ENCODE assay signal across 8 mouse cellular contexts in genomic region chr6:128842945-128843478, GRCm38 (mm10). TPM values are rescaled to one million over a fixed set of nuclear protein-coding genes. Genes with fewer than 3 reads are reported as not detected.
DNase-seq lines count a peak whose midpoint lies in the region; ATAC-seq lines count a peak whose summit lies in the region.

No protein-coding gene starts in this region.

- H3K36me3 ChIP-seq in intestine, embryonic 14.5 days (ENCODE audit: control insufficient read depth, insufficient read depth, low read length): no peaks in the 10 kb centered on the region

- no peaks in the 10 kb centered on the region for H3K9me3 ChIP-seq in intestine, embryonic 14.5 days (ENCODE audit: control insufficient read depth, low read length)

- under 1% methylated on average over 44 of the region's 44 CpGs for WGBS in intestine, embryonic 14.5 days

- peak; percentile 95 for DNase-seq in adrenal gland, adult 2 months
- peak; percentile 93 for DNase-seq in embryo, embryonic 11 days
- DNase-seq in gastrocnemius, postnatal 25 days: peak; percentile 88
- DNase-seq in intestine, embryonic 14.5 days (ENCODE audit: low spot score): peak; percentile 99
- peak; percentile 94 to 95 for DNase-seq in left cerebral cortex, postnatal 14 days (ENCODE audit: low spot score in 2 of 2)
- DNase-seq in right cerebral cortex, postnatal 14 days: peak; percentile 79
- peak; percentile 83 for DNase-seq in urinary bladder, postnatal 25 days (ENCODE audit: low spot score)

- H3K27ac ChIP-seq in intestine, embryonic 14.5 days (ENCODE audit: low read depth): peak overlapping the region; percentile 94

- H3K4me3 ChIP-seq in intestine, embryonic 14.5 days (ENCODE audit: low read depth, low read length): peak overlapping the region; percentile 86

- H3K4me2 ChIP-seq in intestine, embryonic 14.5 days (ENCODE audit: low read length): peak overlapping the region; percentile 72

- ATAC-seq in intestine, embryonic 14.5 days (replicated peaks; ENCODE audit: low FRiP score, low TSS enrichment, low read depth): peak; percentile 79
- ATAC-seq in megakaryocyte-erythroid progenitor cell, adult 5-6 weeks (replicated peaks; ENCODE audit: low FRiP score, low TSS enrichment, poor library complexity, severe bottlenecking): peak; percentile 48

- peak overlapping the region; percentile 83 for H3K9ac ChIP-seq in intestine, embryonic 14.5 days (ENCODE audit: low read length)

- intact Hi-C loops in left cerebral cortex, postnatal 14 days (cut with DNase I): loop anchor here (2.0 kb wide), 1 partner anchor 82 kb away; no protein-coding TSS in a partner anchor

- no peaks in the 10 kb centered on the region for H3K27me3 ChIP-seq in intestine, embryonic 14.5 days (replicated peaks; ENCODE audit: control insufficient read depth, insufficient read depth, low read length)

- peaks cover 12% of the 10 kb centered on the region for H3K4me1 ChIP-seq in intestine, embryonic 14.5 days (replicated peaks; ENCODE audit: control insufficient read depth, insufficient read depth, low read length)

RNA-seq across cellular contexts. Expression of gene Klrb1b, which starts 16.9 kb away (rescaled TPM):
- under 1 TPM; 0.66 to 0.79 TPM for total RNA-seq in adrenal gland, adult 2 months (2021)
- 0.12 TPM in 1 of 2 replicates, not detected in the other for polyA plus RNA-seq in adrenal gland, adult 2 months (2012; rRNA removed)
- not detected for total RNA-seq in gastrocnemius, postnatal 25 days (2021)
- polyA plus RNA-seq in intestine, embryonic 14.5 days (2014; fragmentation: Nextera tagmentation; extraction: Ambion mirVana): 0.19 and 0.67 TPM in 2 replicates
- total RNA-seq in left cerebral cortex, postnatal 14 days (2021): not detected
- 0.94 TPM in 1 of 2 replicates, not detected in the other for total RNA-seq in megakaryocyte-erythroid progenitor cell, adult 5-6 weeks (2014; fragmentation: Nextera tagmentation)
- 1.8 and 5.5 TPM in 2 replicates for total RNA-seq in megakaryocyte-erythroid progenitor cell, adult 5-6 weeks (2017)

RNA-seq across cellular contexts. Expression of gene Gm44511, which starts 16.9 kb away (rescaled TPM):
- not detected for total RNA-seq in adrenal gland, adult 2 months (2021)
- not detected in 2 replicates for polyA plus RNA-seq in adrenal gland, adult 2 months (2012; rRNA removed)
- not detected for total RNA-seq in gastrocnemius, postnatal 25 days (2021)
- polyA plus RNA-seq in intestine, embryonic 14.5 days (2014; fragmentation: Nextera tagmentation; extraction: Ambion mirVana): 0.62 TPM in 1 of 2 replicates, not detected in the other
- not detected for total RNA-seq in left cerebral cortex, postnatal 14 days (2021)
- total RNA-seq in megakaryocyte-erythroid progenitor cell, adult 5-6 weeks (2014; fragmentation: Nextera tagmentation): not detected in 2 replicates
- not detected in 2 replicates for total RNA-seq in megakaryocyte-erythroid progenitor cell, adult 5-6 weeks (2017)

RNA-seq across cellular contexts. Expression of gene Clec2i, which starts 44.4 kb away (rescaled TPM):
- total RNA-seq in adrenal gland, adult 2 months (2021): under 1 TPM in 1 of 2 experiments, not detected in 1; 0.21 TPM
- not detected in 2 replicates for polyA plus RNA-seq in adrenal gland, adult 2 months (2012; rRNA removed)
- not detected for total RNA-seq in gastrocnemius, postnatal 25 days (2021)
- polyA plus RNA-seq in intestine, embryonic 14.5 days (2014; fragmentation: Nextera tagmentation; extraction: Ambion mirVana): 0.19 TPM in 1 of 2 replicates, not detected in the other
- under 1 TPM in 1 of 2 experiments, not detected in 1; 0.15 TPM for total RNA-seq in left cerebral cortex, postnatal 14 days (2021)
- 0.90 and 1.5 TPM in 2 replicates for total RNA-seq in megakaryocyte-erythroid progenitor cell, adult 5-6 weeks (2014; fragmentation: Nextera tagmentation)
- total RNA-seq in megakaryocyte-erythroid progenitor cell, adult 5-6 weeks (2017): 3.4 and 4.3 TPM in 2 replicates

RNA-seq across cellular contexts. Expression of gene BC035044, which starts 47.9 kb away (rescaled TPM):
- total RNA-seq in adrenal gland, adult 2 months (2021): under 1 TPM; 0.17 to 0.38 TPM
- polyA plus RNA-seq in adrenal gland, adult 2 months (2012; rRNA removed): 0.06 and 0.52 TPM in 2 replicates
- total RNA-seq in gastrocnemius, postnatal 25 days (2021): under 1 TPM in 1 of 2 experiments, not detected in 1; 0.27 TPM
- polyA plus RNA-seq in intestine, embryonic 14.5 days (2014; fragmentation: Nextera tagmentation; extraction: Ambion mirVana): 1.8 and 3.0 TPM in 2 replicates
- total RNA-seq in left cerebral cortex, postnatal 14 days (2021): 1 to 10 TPM in 1 of 2 experiments, under 1 TPM in 1; 0.97 to 1.3 TPM
- 3.0 and 8.4 TPM in 2 replicates for total RNA-seq in megakaryocyte-erythroid progenitor cell, adult 5-6 weeks (2014; fragmentation: Nextera tagmentation)
- total RNA-seq in megakaryocyte-erythroid progenitor cell, adult 5-6 weeks (2017): 0.85 and 13.2 TPM in 2 replicates

RNA-seq across cellular contexts. Expression of gene Klrb1c, which starts 54.0 kb away (rescaled TPM):
- total RNA-seq in adrenal gland, adult 2 months (2021): under 1 TPM; 0.23 to 0.31 TPM
- 0.08 and 0.16 TPM in 2 replicates for polyA plus RNA-seq in adrenal gland, adult 2 months (2012; rRNA removed)
- not detected for total RNA-seq in gastrocnemius, postnatal 25 days (2021)
- 0.20 and 0.26 TPM in 2 replicates for polyA plus RNA-seq in intestine, embryonic 14.5 days (2014; fragmentation: Nextera tagmentation; extraction: Ambion mirVana)
- not detected for total RNA-seq in left cerebral cortex, postnatal 14 days (2021)
- total RNA-seq in megakaryocyte-erythroid progenitor cell, adult 5-6 weeks (2014; fragmentation: Nextera tagmentation): 0.39 and 1.2 TPM in 2 replicates
- total RNA-seq in megakaryocyte-erythroid progenitor cell, adult 5-6 weeks (2017): 1.3 and 14.3 TPM in 2 replicates

Comparison
In these comparisons a context has a peak if more than half of its experiments do, and no peak if none do; other contexts are left out.
1. Peak in every context shown above with its lines: DNase-seq, ATAC-seq, H3K4me3 ChIP-seq and H3K27ac ChIP-seq.